Mouse (Mus musculus) gastrocnemius, postnatal 14 days (tissue): ENCODE results near the gene Tlr9. TPM values are rescaled to one million over a fixed set of nuclear protein-coding genes. Genes with fewer than 3 reads are reported as not detected.

Source experiments
- DNase-seq: peaks from one replicate; pipeline ENCODE4 v3.0.0; 2021; ENCODE audit warnings: mixed read lengths
- intact Hi-C: fragments of 180-260 bp; cut with DNase I; formaldehyde crosslinking; loops from one replicate; pipeline ENCODE4 v1.15.1; 2025; ENCODE audit warnings: low total_unique reads
- long read RNA-seq, 2 experiments: library from polyadenylated mRNA; stranded (forward); transcript quantifications; one replicate each; pipeline ENCODE4 v2.0.0; 2021
- total RNA-seq, 2 experiments: library from RNA; stranded (reverse); gene quantifications; 2 replicates each; pipeline ENCODE4 v1.2.3; 2021

Gene Tlr9
- total RNA-seq, result under 1 TPM; 0.42 to 0.43 TPM
- long read RNA-seq, experiment 1, result 0 reads
- long read RNA-seq, experiment 2, result 0 reads

GRCm38 (mm10) chr9:106222261-106222851 is at the start of gene Tlr9:
Gene Tlr9 (plus strand): TSS chr9:106222598.
- intact Hi-C loops, result loop anchor here (10.0 kb wide), 1 partner anchor 52 kb away; no protein-coding TSS in a partner anchor

GRCm38 (mm10) chr9:106173363-106173762 is 49.0 kb upstream of the Tlr9 start:
- DNase-seq, result no peak
- intact Hi-C loops, result no loop called here

More at GRCm38 (mm10) chr9:106222261-106222851, at the start of gene Tlr9:
- no peak for DNase-seq

GRCm38 (mm10) chr9:106175552-106176200 is 46.7 kb upstream of the Tlr9 start:
- intact Hi-C loops, result no loop called here
- no peak for DNase-seq

GRCm38 (mm10) chr9:106176769-106177168 is 45.6 kb upstream of the Tlr9 start:
- intact Hi-C loops, result no loop called here
- no peak for DNase-seq

GRCm38 (mm10) chr9:106177799-106178198 is 44.6 kb upstream of the Tlr9 start:
- no peak for DNase-seq
- intact Hi-C loops, result no loop called here

GRCm38 (mm10) chr9:106179454-106179853 is 42.9 kb upstream of the Tlr9 start:
- DNase-seq, result no peak
- intact Hi-C loops, result no loop called here

GRCm38 (mm10) chr9:106179964-106180363 is 42.4 kb upstream of the Tlr9 start:
- intact Hi-C loops, result no loop called here
- DNase-seq, result no peak

- DNase-seq, result no peak
- intact Hi-C loops, result no loop called here
These were observed 40.3 kb upstream of the Tlr9 start for GRCm38 (mm10) chr9:106182146-106182545.

- intact Hi-C loops, result no loop called here
These were observed 38.4 kb upstream of the Tlr9 start for GRCm38 (mm10) chr9:106183996-106184395.

GRCm38 (mm10) chr9:106191355-106191754 is 31.0 kb upstream of the Tlr9 start:
- intact Hi-C loops, result no loop called here

More at GRCm38 (mm10) chr9:106183996-106184395, 38.4 kb upstream of the Tlr9 start:
- DNase-seq, result no peak

GRCm38 (mm10) chr9:106192024-106192423 is 30.4 kb upstream of the Tlr9 start:
- intact Hi-C loops, result no loop called here
- DNase-seq, result no peak

More at GRCm38 (mm10) chr9:106191355-106191754, 31.0 kb upstream of the Tlr9 start:
- DNase-seq, result no peak

GRCm38 (mm10) chr9:106192998-106193397 is 29.4 kb upstream of the Tlr9 start:
- DNase-seq, result no peak

GRCm38 (mm10) chr9:106193930-106194807 is 28.2 kb upstream of the Tlr9 start:
- intact Hi-C loops, result no loop called here
- no peak for DNase-seq

More at GRCm38 (mm10) chr9:106192998-106193397, 29.4 kb upstream of the Tlr9 start:
- intact Hi-C loops, result no loop called here

- intact Hi-C loops, result no loop called here
- no peak for DNase-seq
These were observed 26.7 kb upstream of the Tlr9 start for GRCm38 (mm10) chr9:106195693-106196092.

GRCm38 (mm10) chr9:106197081-106197713 is 25.2 kb upstream of the Tlr9 start:
- no peak for DNase-seq
- intact Hi-C loops, result no loop called here

GRCm38 (mm10) chr9:106197732-106198131 is 24.7 kb upstream of the Tlr9 start:
- intact Hi-C loops, result no loop called here
- no peak for DNase-seq

GRCm38 (mm10) chr9:106198962-106199458 is 23.4 kb upstream of the Tlr9 start:
- peak; percentile 81 for DNase-seq
- intact Hi-C loops, result no loop called here

- intact Hi-C loops, result no loop called here
These were observed 22.7 kb upstream of the Tlr9 start, which contains the start of gene Ppm1m for GRCm38 (mm10) chr9:106199535-106200272. Gene Ppm1m (minus strand): TSS chr9:106199746.

GRCm38 (mm10) chr9:106201895-106202294 is 20.5 kb upstream of the Tlr9 start:
- intact Hi-C loops, result no loop called here
- DNase-seq, result no peak

More at GRCm38 (mm10) chr9:106199535-106200272, 22.7 kb upstream of the Tlr9 start, which contains the start of gene Ppm1m:
- no peak for DNase-seq
